Mouse (Mus musculus) heart, postnatal 25 days (tissue): ENCODE data around the gene Gm21996. TPM values are rescaled to one million over a fixed set of nuclear protein-coding genes. Genes with fewer than 3 reads are reported as not detected.
"Not testable (repeated sequence)": the region's sequence is repeated elsewhere in the genome, so short reads cannot be mapped to it uniquely, and the experiment has no call there.

Experiments used
- DNase-seq: peaks from one replicate; pipeline ENCODE4 v3.0.0; 2022; ENCODE audit warnings: low spot score
- intact Hi-C: fragments of 180-260 bp; cut with DNase I; formaldehyde crosslinking; loops from one replicate; pipeline ENCODE4 v1.15.1; 2025
- total RNA-seq, 2 experiments: library from RNA; stranded (reverse); gene quantifications; 2 replicates each; pipeline ENCODE4 v1.2.3; 2021

The Gm21996 gene
- not detected for total RNA-seq

- intact Hi-C loops: not testable (repeated sequence)
These were observed at the start of gene Gm21996 for GRCm38 (mm10) chrY:89745432-89745831. Gm21996 (minus strand) TSS chrY:89745532.

More at GRCm38 (mm10) chrY:89745432-89745831, at the start of gene Gm21996:
- DNase-seq: not testable (repeated sequence)
